Mouse (Mus musculus) layer of hippocampus, adult 8-10 months (tissue): ENCODE data around the gene Abat. TPM values are rescaled to one million over a fixed set of nuclear protein-coding genes. Genes with fewer than 3 reads are reported as not detected.

ENCODE experiments used
- DNase-seq, 2 experiments: peaks; one replicate each; pipeline ENCODE4 v3.0.0; 2022; ENCODE audit warnings: low spot score in 2 of 2
- microRNA-seq, 2 experiments: library from miRNA; unstranded; fragments of <30 nt; microRNA quantifications; one replicate each; pipeline ENCODE4 v1.2.0; 2022
- total RNA-seq, 4 experiments: library from RNA; stranded (reverse); gene quantifications; 2 replicates each; pipeline ENCODE4 v1.2.4; 2022

The Abat gene
- total RNA-seq, 4 experiments from 2014 or later, result 127 to 163 (median 143) TPM

DNA sequence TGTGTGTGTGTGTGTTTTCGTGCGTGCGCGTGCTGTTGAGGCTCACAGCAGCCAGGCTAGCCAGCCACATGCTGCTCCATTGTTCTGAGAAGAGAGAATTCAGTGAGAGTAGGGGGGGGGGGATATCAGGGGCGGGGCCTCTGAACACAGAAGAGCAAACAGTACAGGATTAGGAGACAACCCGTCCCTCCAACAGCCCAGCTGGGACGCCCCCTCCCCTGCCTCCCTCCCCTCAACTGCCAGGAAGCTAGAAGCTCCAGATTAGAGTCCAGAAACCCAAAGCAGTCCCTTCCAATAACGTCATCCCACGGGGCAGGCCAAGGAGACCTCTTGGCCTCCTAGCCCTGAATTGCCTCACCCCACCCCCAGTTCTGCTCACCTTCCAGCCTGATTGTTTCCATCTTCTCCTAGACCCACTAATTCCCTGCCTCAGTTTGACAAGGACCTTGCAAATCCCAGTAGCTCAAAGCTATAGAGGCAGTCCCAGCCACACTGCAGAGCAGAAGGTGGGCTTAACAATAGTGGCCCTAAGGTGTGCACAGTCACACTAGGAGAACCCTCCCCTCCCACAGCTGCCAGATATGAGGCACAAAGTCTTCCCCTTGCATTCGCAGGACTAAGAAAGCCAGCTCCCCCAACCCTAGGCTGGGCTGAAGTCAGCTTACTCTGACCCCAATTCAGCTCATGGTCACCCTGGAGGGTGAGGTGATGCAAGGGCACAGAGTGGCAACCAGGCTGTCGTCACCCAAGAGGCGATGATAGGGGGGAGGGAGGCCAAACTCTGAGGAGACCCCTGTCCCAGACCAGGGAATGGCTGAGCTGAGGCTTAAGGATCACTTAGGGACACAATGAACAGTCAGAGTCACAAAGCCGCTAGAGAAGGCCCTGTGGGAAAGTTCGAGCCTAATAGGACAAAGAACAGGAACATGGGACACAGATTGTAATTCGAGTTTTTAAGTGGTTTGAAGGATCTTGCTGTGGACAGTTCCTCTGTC lies 157.1 kb downstream of the Abat start:
- no peak for DNase-seq

Small RNA genes lying within 50 kb of the gene (microRNA-seq; reads per million reads assigned to microRNA genes)
- gene Gm22137, result 0 reads per million in 2 experiments

Other genes with a start within 250 kb of the Abat start
- 1 to 10 TPM; 3.9 to 5.6 (median 4.4) TPM for gene Tmem114, start 88.3 kb upstream of the Abat start, total RNA-seq
- gene Mettl22, start 42.6 kb upstream of the Abat start, total RNA-seq, result 10 to 100 TPM; 26.1 to 30.1 (median 26.4) TPM
- gene Pmm2, start 124.2 kb downstream of the Abat start, total RNA-seq, result 10 to 100 TPM; 31.2 to 42.1 (median 40.8) TPM
- gene Tmem186, start 124.3 kb downstream of the Abat start, total RNA-seq, result 10 to 100 TPM; 12.9 to 13.7 (median 13.4) TPM
- 10 to 100 TPM; 22.4 to 29.6 (median 24.0) TPM for gene Carhsp1, start 158.7 kb downstream of the Abat start, total RNA-seq
- gene Gm5767, start 167.3 kb downstream of the Abat start, total RNA-seq, result not detected